Mouse (Mus musculus) heart, adult 2 months (tissue): Measurements from ENCODE around the gene L3hypdh.

Experiments
- CTCF ChIP-seq: fragments of 200-600 bp; IDR thresholded peaks from 2 replicates; pipeline ENCODE4 v1.8.1; 2022; ENCODE audit warnings: antibody characterized with exemption, mild to moderate bottlenecking, moderate library complexity
- EP300 ChIP-seq: fragments of 200-500 bp; IDR thresholded peaks from 2 replicates; pipeline ENCODE4 v1.6.1; 2011; ENCODE audit warnings: low read depth, low read length, control low read depth; ENCODE audit not compliant: insufficient read depth
- POLR2A ChIP-seq: fragments of 200-500 bp; IDR thresholded peaks from 2 replicates; pipeline ENCODE4 v1.6.1; 2011; ENCODE audit warnings: mild to moderate bottlenecking, low read depth, low read length, control low read depth; ENCODE audit not compliant: insufficient read depth

DNA sequence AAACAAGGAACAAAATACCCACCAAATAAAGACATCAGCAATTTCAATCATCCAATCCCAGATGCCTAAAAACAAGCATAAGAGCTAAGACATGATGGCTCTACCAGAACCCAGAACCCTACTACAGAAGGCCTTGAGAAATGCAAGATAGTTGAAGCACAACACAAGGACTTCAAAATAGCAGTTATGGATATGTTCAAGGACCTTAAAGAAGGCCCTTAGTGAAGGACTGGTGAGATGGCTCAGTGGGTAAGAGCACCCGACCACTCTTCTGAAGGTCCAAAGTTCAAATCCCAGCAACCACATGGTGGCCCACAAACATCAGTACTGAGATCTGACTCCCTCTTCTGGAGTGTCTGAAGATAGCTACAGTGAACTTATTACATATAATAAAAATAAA, 27.5 kb downstream of the L3hypdh start:
- TF ChIP-seq POLR2A (no peak), CTCF (no peak), EP300 (no peak)
